ENCODE assay signal across 8 mouse cellular contexts in the genomic region with DNA sequence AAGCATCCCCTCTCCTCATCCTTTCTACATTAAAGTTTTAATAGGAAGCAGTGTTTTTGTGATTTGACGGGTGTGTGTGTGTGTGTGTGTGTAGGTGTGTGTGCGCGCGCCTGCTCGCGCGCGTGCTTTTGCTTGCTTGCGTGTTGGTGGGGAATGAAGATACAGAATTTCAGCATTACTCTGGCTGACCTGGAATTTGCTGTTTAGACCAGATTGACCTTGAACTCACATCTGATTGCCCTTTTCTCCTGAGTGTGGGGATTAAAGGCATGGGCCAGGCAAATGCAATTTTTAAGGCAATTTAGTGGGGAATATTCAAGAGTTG. TPM values are rescaled to one million over a fixed set of nuclear protein-coding genes. Genes with fewer than 3 reads are reported as not detected.
DNase-seq lines count a peak whose midpoint lies in the region; ATAC-seq and TF ChIP-seq lines count a peak whose summit lies in the region.

No protein-coding gene starts in this region.

- no peak for DNase-seq in lung, adult 2 months
- DNase-seq in lung, postnatal 36 days: no peak
- no peak for DNase-seq in left cerebral cortex, postnatal 14 days (ENCODE audit: low spot score in 2 of 2)
- no peak for DNase-seq in adipocyte (ENCODE audit: low spot score)
- DNase-seq in right cerebral cortex, postnatal 25 days: no peak

- H3K4me2 ChIP-seq in embryonic facial prominence, embryonic 15.5 days (replicated peaks): peak overlapping the region; percentile 61
- peak overlapping the region; percentile 68 for H3K4me2 ChIP-seq in intestine, embryonic 16.5 days (ENCODE audit: low read depth, low read length)
- H3K4me2 ChIP-seq in neural tube, embryonic 14.5 days (ENCODE audit: low read depth, low read length): peak overlapping the region; percentile 49

- ATAC-seq in embryonic facial prominence, embryonic 15.5 days (ENCODE audit: insufficient number of reproducible peaks, low FRiP score, low TSS enrichment, low read depth): no peak
- no peak for ATAC-seq in intestine, embryonic 16.5 days
- no peak for ATAC-seq in neural tube, embryonic 14.5 days (ENCODE audit: low read depth)

- TF ChIP-seq POLR2A in lung, adult 2 months (IDR thresholded peaks at IDR 0.05; ENCODE audit: borderline replicate concordance, extremely low read depth, low read depth, low read length): no peak

- peak overlapping the region; percentile 75; the same call in 1 of the 2 replicates for H3K9ac ChIP-seq in embryonic facial prominence, embryonic 15.5 days
- H3K9ac ChIP-seq in intestine, embryonic 16.5 days (ENCODE audit: low read depth, low read length): peak overlapping the region; percentile 99
- H3K9ac ChIP-seq in neural tube, embryonic 14.5 days (replicated peaks; ENCODE audit: low read depth, low read length): peak overlapping the region; percentile 92

- no peaks in the 10 kb centered on the region for H3K27me3 ChIP-seq in embryonic facial prominence, embryonic 15.5 days
- H3K27me3 ChIP-seq in intestine, embryonic 16.5 days (replicated peaks; ENCODE audit: control insufficient read depth, insufficient read depth, low read length): no peaks in the 10 kb centered on the region
- H3K27me3 ChIP-seq in neural tube, embryonic 14.5 days (ENCODE audit: control insufficient read depth, insufficient read depth, low read length): no peaks in the 10 kb centered on the region

- H3K36me3 ChIP-seq in embryonic facial prominence, embryonic 15.5 days: peaks cover 4% of the 10 kb centered on the region; the same call in 1 of the 2 replicates
- no peaks in the 10 kb centered on the region for H3K36me3 ChIP-seq in intestine, embryonic 16.5 days (ENCODE audit: control insufficient read depth, insufficient read depth, low read length)
- no peaks in the 10 kb centered on the region for H3K36me3 ChIP-seq in neural tube, embryonic 14.5 days (ENCODE audit: control insufficient read depth, insufficient read depth, low read length)

- H3K4me1 ChIP-seq in lung, adult 2 months (ENCODE audit: control insufficient read depth, insufficient read depth, low read length): no peaks in the 10 kb centered on the region
- peaks cover 5% of the 10 kb centered on the region for H3K4me1 ChIP-seq in embryonic facial prominence, embryonic 15.5 days
- 0 out of 2 replicates have a peak, but pooled peaks cover 4% of the 10 kb centered on the region for H3K4me1 ChIP-seq in intestine, embryonic 16.5 days (ENCODE audit: control insufficient read depth, insufficient read depth, low read length)
- no peaks in the 10 kb centered on the region for H3K4me1 ChIP-seq in neural tube, embryonic 14.5 days (ENCODE audit: control insufficient read depth, insufficient read depth, low read length)

- no peak for TF ChIP-seq CTCF in lung, adult 2 months (IDR thresholded peaks at IDR 0.05; ENCODE audit: insufficient read depth, low read length)

- WGBS in lung, adult 2 months: 1% methylated on average over 9 of the region's 9 CpGs
- WGBS in embryonic facial prominence, embryonic 15.5 days: 3% methylated on average over 9 of the region's 9 CpGs
- under 1% methylated on average over 9 of the region's 9 CpGs for WGBS in intestine, embryonic 16.5 days
- WGBS in neural tube, embryonic 14.5 days: 2% methylated on average over 9 of the region's 9 CpGs

- no peaks in the 10 kb centered on the region for H3K9me3 ChIP-seq in embryonic facial prominence, embryonic 15.5 days (replicated peaks)
- no peaks in the 10 kb centered on the region for H3K9me3 ChIP-seq in intestine, embryonic 16.5 days (ENCODE audit: control insufficient read depth, low read length)
- no peaks in the 10 kb centered on the region for H3K9me3 ChIP-seq in neural tube, embryonic 14.5 days (ENCODE audit: control insufficient read depth, low read length)

- H3K4me3 ChIP-seq in lung, adult 2 months (replicated peaks; ENCODE audit: extremely low read depth, low read depth, low read length): peak overlapping the region; percentile 89
- H3K4me3 ChIP-seq in embryonic facial prominence, embryonic 15.5 days (replicated peaks): peak overlapping the region; percentile 70
- peak overlapping the region; percentile 97 for H3K4me3 ChIP-seq in intestine, embryonic 16.5 days (ENCODE audit: low read length)
- peak overlapping the region; percentile 79 for H3K4me3 ChIP-seq in neural tube, embryonic 14.5 days (ENCODE audit: low read depth, low read length)

- intact Hi-C loops in left cerebral cortex, postnatal 14 days (cut with DNase I): loop anchor here (2.0 to 10.0 kb wide), 2 partner anchors 13 to 159 kb away; no protein-coding TSS in a partner anchor

- peak overlapping the region; percentile 96 for H3K27ac ChIP-seq in embryonic facial prominence, embryonic 15.5 days (replicated peaks)
- peak overlapping the region; percentile 99 for H3K27ac ChIP-seq in intestine, embryonic 16.5 days (ENCODE audit: low read length)
- H3K27ac ChIP-seq in neural tube, embryonic 14.5 days (ENCODE audit: low read depth, low read length): peak overlapping the region; percentile 98

RNA-seq across cellular contexts. Expression of a gene that starts 2.0 kb away (rescaled TPM):
- 147 and 171 TPM in 2 replicates for polyA plus RNA-seq in lung, adult 2 months (2012; rRNA removed)
- 80.9 and 93.2 TPM in 2 replicates for polyA plus RNA-seq in embryonic facial prominence, embryonic 15.5 days (2015; fragmentation: Nextera tagmentation; extraction: Ambion mirVana)
- polyA plus RNA-seq in intestine, embryonic 16.5 days (2015; fragmentation: Nextera tagmentation; extraction: Ambion mirVana): 159 and 163 TPM in 2 replicates
- polyA plus RNA-seq in neural tube, embryonic 14.5 days (2014; fragmentation: Nextera tagmentation; extraction: Ambion mirVana): 181 and 227 TPM in 2 replicates
- 10 to 100 TPM; 51.9 to 54.4 TPM for total RNA-seq in left cerebral cortex, postnatal 14 days (2021)

RNA-seq across cellular contexts. Expression of a gene that starts 15.8 kb away (rescaled TPM):
- polyA plus RNA-seq in lung, adult 2 months (2012; rRNA removed): 33.6 and 39.0 TPM in 2 replicates
- polyA plus RNA-seq in embryonic facial prominence, embryonic 15.5 days (2015; fragmentation: Nextera tagmentation; extraction: Ambion mirVana): 41.4 and 48.0 TPM in 2 replicates
- polyA plus RNA-seq in intestine, embryonic 16.5 days (2015; fragmentation: Nextera tagmentation; extraction: Ambion mirVana): 24.9 and 26.7 TPM in 2 replicates
- polyA plus RNA-seq in neural tube, embryonic 14.5 days (2014; fragmentation: Nextera tagmentation; extraction: Ambion mirVana): 71.7 and 79.8 TPM in 2 replicates
- 100 to 1,000 TPM; 152 to 154 TPM for total RNA-seq in left cerebral cortex, postnatal 14 days (2021)
